Mouse (Mus musculus) lung, postnatal 0 days (tissue): ENCODE measurements around the gene Ankrd24. TPM values are rescaled to one million over a fixed set of nuclear protein-coding genes. Genes with fewer than 3 reads are reported as not detected.

Source experiments
- ATAC-seq: fragments of 200-750 bp; cut with Nextera tagmentation; 2 replicates; pipeline ENCODE4 v1.8.0; 2017; ENCODE audit warnings: moderate library complexity
- DNase-seq: peaks from one replicate; pipeline ENCODE4 v3.0.0-alpha.2; 2016; ENCODE audit warnings: low spot score
- H3K27ac ChIP-seq: fragments of 300-500 bp; sonication (generic); 2 replicates; pipeline ENCODE4 v1.5.1; 2014; ENCODE audit warnings: antibody characterized with exemption, mild to moderate bottlenecking, low read length, mixed read lengths
- H3K27me3 ChIP-seq: fragments of 300-500 bp; sonication (generic); replicated peaks from 2 replicates; pipeline ENCODE4 v1.6.1; 2014; ENCODE audit warnings: low read length, mixed read lengths; ENCODE audit not compliant: insufficient read depth
- H3K36me3 ChIP-seq: fragments of 300-500 bp; sonication (generic); 2 replicates; pipeline ENCODE4 v1.6.1; 2014; ENCODE audit warnings: low read length, mixed read lengths; ENCODE audit not compliant: insufficient read depth
- H3K4me1 ChIP-seq: fragments of 300-500 bp; sonication (generic); 2 replicates; pipeline ENCODE4 v1.6.1; 2014; ENCODE audit warnings: antibody characterized with exemption, low read depth, low read length, mixed read lengths; ENCODE audit not compliant: insufficient read depth
- H3K4me2 ChIP-seq: fragments of 300-500 bp; sonication (generic); replicated peaks from 2 replicates; pipeline ENCODE4 v1.6.1; 2014; ENCODE audit warnings: low read depth, mild to moderate bottlenecking, low read length, moderate library complexity, mixed read lengths
- H3K4me3 ChIP-seq: fragments of 300-500 bp; sonication (generic); 2 replicates; pipeline ENCODE4 v1.5.1; 2014; ENCODE audit warnings: low read depth, low read length
- H3K9ac ChIP-seq: fragments of 300-500 bp; sonication (generic); replicated peaks from 2 replicates; pipeline ENCODE4 v1.6.1; 2014; ENCODE audit warnings: low read depth, mild to moderate bottlenecking
- H3K9me3 ChIP-seq: fragments of 300-500 bp; sonication (generic); 2 replicates; pipeline ENCODE4 v1.6.1; 2016; ENCODE audit warnings: low read length, mixed read lengths
- CTCF ChIP-seq: IDR thresholded peaks from 2 replicates; pipeline ENCODE4 v1.5.1; 2016; ENCODE audit warnings: antibody characterized with exemption, mild to moderate bottlenecking
- EP300 ChIP-seq: IDR thresholded peaks from 2 replicates; pipeline ENCODE4 v1.6.1; 2016; ENCODE audit warnings: antibody characterized with exemption, mild to moderate bottlenecking, control low read depth
- WGBS: fragments of 180-500 bp; shearing (Covaris S2); extraction: QIAGEN DNeasy Blood & Tissue Kit; methylation state at CpG from one replicate; pipeline ENCODE4 v1.1.7; 2014; 5-methylcytosine and 5-hydroxymethylcytosine counted together
- polyA plus RNA-seq: library from polyadenylated mRNA; unstranded; fragments of >200 nt; fragmentation: Nextera tagmentation; extraction: Ambion mirVana; gene quantifications from 2 replicates; pipeline ENCODE4 v1.2.1, GENCODE M21; 2015

Gene Ankrd24
- polyA plus RNA-seq, 1 experiment from 2014 or later = 5.3 TPM

DNA sequence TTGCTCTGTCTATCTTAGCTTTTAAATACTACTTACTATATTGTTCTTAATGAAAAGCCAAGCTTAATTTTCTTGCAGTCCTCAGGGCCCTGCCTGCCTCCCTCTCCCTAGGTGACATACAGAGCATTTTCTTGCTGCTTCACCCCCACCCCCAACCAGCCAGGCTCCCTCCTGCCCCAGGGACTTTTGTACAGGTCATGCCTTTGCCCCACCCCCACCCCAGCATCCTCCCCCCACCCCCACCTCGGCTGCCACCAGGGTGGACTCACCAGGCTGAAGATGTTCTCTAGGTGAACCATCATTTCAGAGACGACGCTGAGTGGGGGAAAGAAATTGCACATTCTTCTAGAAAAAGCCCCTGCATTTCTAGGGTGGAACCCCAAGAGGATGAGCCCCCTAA is 30.0 kb upstream of the Ankrd24 start:
- Histone ChIP-seq H3K27me3 (no peaks in the 10 kb centered on the region), H3K27ac (no peak overlapping the region), H3K4me1 (peaks cover 15% of the 10 kb centered on the region; the same call in 1 of the 2 replicates), H3K36me3 (no peaks in the 10 kb centered on the region), H3K4me3 (no peak overlapping the region), H3K4me2 (no peak overlapping the region), H3K9ac (no peak overlapping the region), H3K9me3 (no peaks in the 10 kb centered on the region)
- WGBS = 32% methylated on average over 3 of the region's 3 CpGs
- ATAC-seq = no peak
- DNase-seq = no peak
- no peak for TF ChIP-seq EP300
- no peak for TF ChIP-seq CTCF

DNA sequence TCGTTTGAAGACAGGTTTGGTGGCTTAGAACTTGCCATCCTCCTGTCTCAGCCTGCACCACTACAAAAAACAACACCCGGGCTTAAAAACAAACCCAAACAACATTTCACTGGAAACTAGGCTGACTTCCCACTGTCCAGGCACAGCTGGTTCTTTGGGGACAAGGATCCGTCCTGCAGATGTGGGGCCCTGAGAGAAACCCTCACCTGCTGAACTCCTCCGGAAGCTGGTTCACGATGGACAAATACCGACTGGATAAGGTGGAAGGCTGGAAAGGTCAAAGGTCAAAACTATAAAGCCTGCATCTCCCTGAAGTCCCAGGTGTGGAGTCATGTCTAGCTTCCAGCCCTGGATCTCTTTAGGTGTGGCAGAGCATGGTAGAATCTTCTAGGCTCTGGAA is 29.5 kb upstream of the Ankrd24 start:
- TF ChIP-seq EP300 (no peak), CTCF (no peak)
- Histone ChIP-seq H3K9ac (no peak overlapping the region), H3K27me3 (no peaks in the 10 kb centered on the region), H3K4me1 (peaks cover 15% of the 10 kb centered on the region; the same call in 1 of the 2 replicates), H3K9me3 (no peaks in the 10 kb centered on the region), H3K36me3 (no peaks in the 10 kb centered on the region), H3K4me2 (no peak overlapping the region), H3K4me3 (no peak overlapping the region), H3K27ac (no peak overlapping the region)
- WGBS = 40% methylated on average over 6 of the region's 6 CpGs
- ATAC-seq (no peak), DNase-seq (no peak)

DNA sequence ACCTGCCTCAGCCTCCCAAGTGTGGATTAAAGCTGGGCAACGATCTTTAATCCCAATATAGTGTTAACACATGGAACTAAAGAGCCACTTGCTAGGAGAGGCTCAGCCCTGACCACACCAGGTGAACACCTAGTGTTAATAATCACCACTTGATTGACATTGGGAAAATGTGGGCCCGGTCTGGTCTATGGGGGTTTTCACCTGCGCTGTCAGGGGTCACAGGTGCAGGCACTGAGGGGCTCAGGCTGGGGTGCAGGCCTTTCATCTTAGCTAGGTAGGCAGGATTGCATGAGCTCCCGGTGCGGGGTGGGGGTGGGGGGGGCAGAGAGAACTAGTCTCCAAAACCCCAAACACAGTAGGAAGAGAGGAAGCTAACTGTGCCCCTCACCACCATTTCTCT is 28.7 kb upstream of the Ankrd24 start:
- ATAC-seq (no peak), DNase-seq (no peak)
- H3K9me3 ChIP-seq = no peaks in the 10 kb centered on the region
- no peak overlapping the region for H3K9ac ChIP-seq
- H3K4me1 ChIP-seq = peaks cover 15% of the 10 kb centered on the region; the same call in 1 of the 2 replicates
- no peaks in the 10 kb centered on the region for H3K27me3 ChIP-seq
- H3K27ac ChIP-seq = no peak overlapping the region
- TF ChIP-seq CTCF = no peak
- H3K4me2 ChIP-seq = no peak overlapping the region
- H3K36me3 ChIP-seq = no peaks in the 10 kb centered on the region
- H3K4me3 ChIP-seq = no peak overlapping the region
- 62% methylated on average over 5 of the region's 5 CpGs for WGBS

DNA sequence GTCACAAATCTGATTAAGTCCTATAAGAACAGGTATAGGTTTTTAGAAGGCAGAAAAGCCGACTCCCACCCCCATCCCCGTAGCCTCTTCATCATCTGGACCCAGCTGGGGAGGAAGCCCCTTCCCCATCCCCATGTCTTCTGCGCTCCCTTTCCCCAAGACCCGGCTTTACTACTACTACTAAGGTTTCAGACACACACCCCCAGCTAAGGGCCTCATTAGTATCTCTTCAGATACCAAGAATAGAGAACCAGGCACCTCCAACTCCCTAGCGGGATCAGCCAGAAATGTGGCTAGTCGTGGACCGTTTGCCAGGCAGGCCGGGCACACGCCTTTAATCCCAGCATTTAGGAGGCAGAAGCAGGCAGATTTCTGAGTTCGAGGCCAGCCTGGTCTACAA is 28.2 kb upstream of the Ankrd24 start:
- Histone ChIP-seq H3K36me3 (no peaks in the 10 kb centered on the region), H3K9me3 (no peaks in the 10 kb centered on the region), H3K4me1 (peaks cover 15% of the 10 kb centered on the region; the same call in 1 of the 2 replicates), H3K27ac (no peak overlapping the region), H3K27me3 (no peaks in the 10 kb centered on the region), H3K9ac (no peak overlapping the region), H3K4me2 (no peak overlapping the region), H3K4me3 (no peak overlapping the region; the same call in 1 of the 2 replicates)
- no peak for TF ChIP-seq EP300
- no peak for ATAC-seq
- WGBS = 55% methylated on average over 10 of the region's 10 CpGs
- no peak for DNase-seq

DNA sequence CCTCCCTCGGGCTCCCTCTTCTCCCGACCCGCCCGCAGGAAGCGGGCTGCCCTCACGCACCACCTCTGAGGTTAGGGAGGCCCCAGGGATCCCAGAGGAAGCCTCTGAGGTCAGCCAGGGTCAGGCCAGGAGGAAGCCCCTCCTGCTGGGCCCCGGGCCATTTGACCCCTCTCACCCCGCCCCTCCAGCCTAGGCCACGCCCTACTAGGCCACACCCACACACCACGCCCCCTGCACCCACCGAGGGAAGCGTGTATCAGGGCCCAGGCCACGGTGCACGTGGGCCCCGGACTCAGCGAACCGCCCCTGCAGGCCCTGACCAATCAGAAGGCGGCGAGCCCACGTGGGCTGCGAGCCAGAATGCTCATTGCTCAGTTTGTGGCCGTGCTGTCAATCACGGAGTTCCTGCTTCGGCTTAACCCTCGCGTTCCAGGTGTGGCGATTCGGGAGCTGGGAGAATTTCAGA is 27.6 kb upstream of the Ankrd24 start, which contains the start of gene Tle6:
Tle6 (minus strand) TSS at position 336 of the 466 bp plus-strand sequence.
- Histone ChIP-seq H3K4me1 (peaks cover 15% of the 10 kb centered on the region; the same call in 1 of the 2 replicates), H3K27ac (0 out of 2 replicates have a peak within 1 kb of the TSS, but pooled peaks have one; percentile 43), H3K4me2 (peak within 1 kb of the TSS; percentile 58), H3K27me3 (no peaks in the 10 kb centered on the region), H3K9ac (no peak within 1 kb of the TSS), H3K36me3 (no peaks in the 10 kb centered on the region), H3K4me3 (peak within 1 kb of the TSS; percentile 16; the same call in 1 of the 2 replicates), H3K9me3 (no peaks in the 10 kb centered on the region)
- ATAC-seq = peak; percentile 89
- DNase-seq = peak; percentile 96
- TF ChIP-seq EP300 (0 out of 2 replicates have a peak, but pooled peaks have one; percentile 25), CTCF (no peak)
- under 1% methylated on average over 27 of the region's 28 CpGs for WGBS

DNA sequence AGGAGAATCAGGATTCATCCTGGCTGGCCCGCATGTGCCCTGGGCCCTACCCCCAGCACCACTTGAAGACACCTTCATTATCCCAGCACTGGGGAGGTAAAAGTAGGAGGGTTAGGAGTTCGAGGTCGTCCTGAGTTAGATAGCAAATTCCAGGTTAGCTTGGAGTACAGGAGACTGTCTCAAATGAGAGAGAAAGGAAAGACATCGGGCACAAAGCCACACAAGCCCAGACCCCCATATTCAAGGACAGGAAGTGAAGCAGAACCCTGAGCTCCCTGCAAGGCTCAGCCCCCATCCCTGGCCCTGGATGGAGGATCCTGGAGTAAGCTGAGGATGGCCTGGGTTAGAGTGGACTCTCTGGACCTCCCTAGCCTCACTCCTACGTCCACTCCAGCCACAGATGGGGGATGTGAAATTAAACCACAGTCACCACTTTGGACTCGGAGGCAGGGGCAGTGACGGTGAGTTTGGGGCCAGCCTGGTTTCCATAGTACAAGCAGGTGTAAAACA is 26.9 kb upstream of the Ankrd24 start:
- WGBS = 28% methylated on average over 7 of the region's 7 CpGs

More for the DNA sequence above, 26.9 kb upstream of the Ankrd24 start:
- no peaks in the 10 kb centered on the region for H3K36me3 ChIP-seq
- ATAC-seq (no peak), DNase-seq (no peak)
- no peak overlapping the region for H3K9ac ChIP-seq
- peaks cover 10% of the 10 kb centered on the region; the same call in 1 of the 2 replicates for H3K4me1 ChIP-seq
- H3K9me3 ChIP-seq = no peaks in the 10 kb centered on the region
- peak overlapping the region; percentile 16; the same call in 1 of the 2 replicates for H3K4me3 ChIP-seq
- H3K4me2 ChIP-seq = peak overlapping the region; percentile 58
- 0 out of 2 replicates have a peak overlapping the region, but pooled peaks have one; percentile 32 for H3K27ac ChIP-seq
- TF ChIP-seq EP300 (no peak), CTCF (no peak)
- H3K27me3 ChIP-seq = no peaks in the 10 kb centered on the region
